Mouse (Mus musculus): ENCODE results near the gene Inava. TPM values are rescaled to one million over a fixed set of nuclear protein-coding genes. Genes with fewer than 3 reads are reported as not detected.

The Inava gene
- total and polyA plus RNA-seq, 3 experiments: 0.24 to 0.33 TPM; not detected in 1

DNA sequence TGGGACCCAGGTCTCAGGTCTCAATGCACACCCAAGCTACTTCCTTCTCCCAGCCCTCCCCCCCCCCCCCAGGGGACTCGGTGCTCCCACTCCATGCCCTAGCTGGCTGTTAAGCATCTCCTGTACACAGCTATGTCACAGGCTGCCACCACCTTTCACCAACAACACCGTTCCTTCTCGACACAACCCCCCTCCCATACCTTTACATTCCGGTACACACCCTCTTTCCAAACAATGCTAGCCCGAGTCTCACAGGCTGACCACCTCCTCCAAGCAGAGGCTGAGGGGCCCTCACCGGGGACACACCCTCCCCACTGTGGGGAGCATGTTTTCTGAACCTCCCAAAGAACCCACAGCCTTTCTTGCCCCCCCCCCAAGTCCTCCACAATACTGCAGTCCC, 2.5 kb downstream of the Inava start:
- no peak for DNase-seq

GRCm38 (mm10) chr1:136230201-136230600, 3.9 kb downstream of the Inava start:
- no peak for DNase-seq

GRCm38 (mm10) chr1:136229040-136229373, 5.1 kb downstream of the Inava start:
- DNase-seq: peak; percentile 9

GRCm38 (mm10) chr1:136228328-136229039, 5.6 kb downstream of the Inava start:
- DNase-seq: peak; percentile 84

DNA sequence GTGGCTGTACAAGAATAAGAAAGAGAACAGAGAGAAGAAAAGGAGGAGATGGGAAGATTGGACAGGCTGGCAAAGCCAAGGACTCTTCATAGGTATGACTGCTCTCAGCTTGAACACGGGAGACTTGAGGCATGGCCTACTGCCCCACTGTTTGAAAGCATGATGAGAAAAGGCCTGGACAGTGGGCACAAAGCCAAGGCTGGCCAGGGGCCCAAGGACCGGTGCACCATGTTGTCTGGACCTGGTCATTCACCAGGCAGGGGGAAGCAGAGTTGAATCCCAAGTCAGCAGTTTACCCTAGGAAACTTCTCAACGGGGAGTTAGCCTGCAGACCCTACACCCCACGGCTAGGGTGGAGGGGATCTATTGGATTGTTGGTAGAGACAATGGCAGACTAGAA, 6.2 kb downstream of the Inava start:
- peak; percentile 85 for DNase-seq

DNA sequence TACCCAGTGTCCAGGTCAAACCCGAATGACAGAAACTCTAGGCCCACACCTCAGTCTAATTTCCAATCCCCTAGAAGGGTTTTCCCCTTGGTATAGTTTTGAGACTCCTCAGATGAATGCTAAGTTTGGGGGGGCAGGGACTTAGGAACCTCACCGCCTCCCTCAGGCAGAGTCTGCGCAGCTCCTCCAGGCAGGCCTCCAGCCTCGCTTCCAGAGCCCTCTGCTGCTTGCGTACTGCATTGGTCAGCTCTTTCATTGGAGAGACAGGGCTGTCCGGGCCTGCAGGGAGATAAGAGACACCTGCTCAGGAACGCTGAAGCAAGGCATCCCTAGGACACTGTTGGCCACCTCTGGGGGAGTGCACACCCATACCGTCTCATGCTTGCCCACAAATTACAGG, 7.4 kb downstream of the Inava start:
- no peak for DNase-seq

DNA sequence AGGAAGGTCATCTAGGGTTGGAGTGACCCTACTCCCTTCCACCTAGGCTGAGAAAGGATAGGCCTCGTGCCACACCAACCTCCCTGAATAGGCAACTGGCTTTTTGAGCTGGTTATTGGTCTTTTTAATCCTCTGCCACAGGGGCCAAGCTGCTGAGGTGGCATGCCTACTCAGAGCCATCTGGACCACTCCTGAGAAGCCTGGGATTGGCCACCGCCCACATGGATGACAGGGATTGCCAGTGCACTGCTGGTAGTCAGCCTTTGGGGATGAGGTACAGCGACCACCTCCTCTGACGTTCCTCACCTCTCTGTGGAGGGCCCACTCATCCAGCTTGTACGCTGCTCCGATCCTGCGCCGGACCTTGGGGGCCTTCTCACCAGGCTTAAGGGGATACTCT, 8.2 kb downstream of the Inava start:
- DNase-seq: no peak

GRCm38 (mm10) chr1:136223758-136224342, 10.2 kb downstream of the Inava start:
- DNase-seq: no peak

DNA sequence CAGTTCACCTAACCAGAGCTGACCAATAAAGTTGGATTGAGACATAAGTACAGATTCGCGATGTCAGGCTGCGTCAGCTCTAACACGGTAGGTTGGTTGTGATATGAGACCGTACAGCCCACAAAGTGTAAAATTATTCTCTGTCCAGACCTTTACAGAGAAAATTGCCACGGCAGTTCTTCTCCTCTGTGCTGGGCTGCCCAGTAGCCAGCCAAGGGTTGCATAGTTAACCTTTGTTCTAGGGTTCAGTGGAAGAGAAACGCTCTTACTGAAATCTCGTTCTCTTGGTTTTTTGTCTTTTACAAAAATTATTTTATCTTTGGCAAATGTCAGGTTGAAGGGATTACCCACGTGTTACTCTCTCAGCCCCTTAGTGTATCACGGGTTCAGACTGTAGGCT, 11.7 kb downstream of the Inava start:
- no peak for DNase-seq

DNA sequence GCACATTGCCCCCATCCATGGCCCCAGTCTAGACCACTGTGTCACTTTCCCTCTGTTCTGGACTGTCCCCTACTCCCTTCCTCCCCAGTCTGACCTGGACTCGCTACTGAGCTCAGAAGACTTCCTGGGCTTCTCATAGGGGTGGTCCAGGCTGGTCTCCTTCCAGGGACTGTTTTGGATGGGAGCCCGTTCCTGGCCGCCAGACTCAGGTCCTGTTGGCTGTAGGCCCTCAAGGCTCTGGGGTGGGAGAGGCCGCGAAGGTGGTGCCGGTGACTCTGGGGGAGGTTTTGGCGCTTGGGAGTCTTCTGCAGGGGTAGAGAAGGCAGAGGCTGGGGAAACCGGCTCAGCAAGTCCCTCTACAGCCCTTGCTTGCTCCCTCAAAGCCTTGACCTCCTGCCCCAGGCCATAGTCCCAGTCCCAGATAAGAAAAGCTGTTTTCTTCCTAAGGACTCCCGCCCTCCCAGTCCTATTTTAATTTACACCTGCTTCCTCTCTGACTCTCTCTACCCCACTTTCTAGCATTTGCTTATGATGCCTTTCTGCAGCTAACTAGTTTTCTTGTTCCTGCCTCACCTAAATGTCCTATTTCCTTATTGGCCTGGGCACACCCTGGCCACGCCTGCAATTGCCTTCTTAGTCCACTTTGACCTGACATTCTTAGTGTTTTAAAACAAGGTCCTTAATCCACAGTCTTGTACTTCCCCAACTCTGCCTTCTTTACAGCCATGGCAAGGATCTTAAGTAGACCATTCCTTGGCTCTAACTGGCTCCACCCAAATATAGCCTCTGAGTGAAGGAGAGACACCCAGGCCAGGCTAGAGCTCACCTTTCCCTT, 13.8 kb downstream of the Inava start:
- DNase-seq: no peak

DNA sequence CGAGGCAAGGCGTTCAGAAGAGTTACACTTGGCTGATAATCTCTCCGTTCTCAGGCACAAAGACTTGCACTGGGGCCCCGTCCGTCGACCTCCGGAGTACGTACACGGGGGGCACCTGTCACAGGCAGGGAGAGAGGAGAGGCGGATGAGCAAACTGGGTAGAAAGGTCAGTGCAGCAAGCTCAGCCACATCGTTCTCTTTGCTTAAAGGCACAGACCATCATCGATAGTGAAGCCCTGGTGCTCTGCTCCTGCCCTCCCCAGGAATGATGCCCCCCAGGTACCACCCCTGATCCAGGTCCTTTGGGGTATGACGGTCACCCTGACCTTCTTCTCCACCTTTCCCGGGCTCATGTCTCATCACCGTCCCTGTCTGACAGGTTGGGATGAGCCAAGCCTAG, 19.8 kb downstream of the Inava start:
- no peak for DNase-seq

DNA sequence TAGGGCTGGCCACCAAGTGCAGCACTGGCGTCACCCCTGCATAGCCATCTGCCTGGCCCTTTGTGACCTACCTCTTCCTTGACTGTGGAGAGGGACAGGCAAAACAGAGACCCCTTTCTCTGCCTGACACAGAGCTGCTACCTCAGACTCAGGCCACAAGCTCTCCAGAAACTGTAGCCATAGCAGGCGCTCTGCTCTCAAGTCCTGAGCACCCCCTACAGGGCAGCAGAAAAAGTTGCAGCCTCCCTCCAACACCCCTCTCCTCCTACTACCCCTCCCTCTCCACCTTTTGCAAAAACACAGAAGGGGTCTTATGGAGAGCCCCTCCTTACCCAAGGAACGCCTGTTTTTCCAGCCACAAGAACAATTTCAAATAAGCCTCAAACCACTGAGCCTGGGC, 21.3 kb downstream of the Inava start, which contains the start of gene Mroh3:
Gene Mroh3, minus strand, starts transcription at position 26 of the 400 bp plus-strand sequence.
- no peak for DNase-seq

DNA sequence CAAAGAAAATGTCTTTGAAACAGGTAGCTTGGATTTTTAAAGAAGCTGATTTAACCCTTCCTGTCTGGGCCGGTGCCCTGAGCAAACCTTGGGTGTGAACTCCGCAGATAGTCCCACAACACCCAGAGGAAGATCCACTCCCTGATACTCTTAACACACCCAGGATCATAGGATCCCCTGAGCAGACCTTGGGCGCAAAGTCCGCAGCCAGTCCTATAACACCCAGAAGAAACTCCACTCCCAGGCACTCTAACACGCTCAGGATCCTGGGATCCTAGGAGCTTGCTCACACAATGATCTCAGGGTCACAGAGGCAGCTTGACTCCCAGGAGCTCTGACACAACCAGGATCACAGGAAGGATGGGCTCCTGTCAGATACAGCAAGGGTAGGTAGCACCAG, 44.0 kb downstream of the Inava start:
- DNase-seq: no peak

GRCm38 (mm10) chr1:136179511-136180001, 54.5 kb downstream of the Inava start:
- DNase-seq: no peak

DNA sequence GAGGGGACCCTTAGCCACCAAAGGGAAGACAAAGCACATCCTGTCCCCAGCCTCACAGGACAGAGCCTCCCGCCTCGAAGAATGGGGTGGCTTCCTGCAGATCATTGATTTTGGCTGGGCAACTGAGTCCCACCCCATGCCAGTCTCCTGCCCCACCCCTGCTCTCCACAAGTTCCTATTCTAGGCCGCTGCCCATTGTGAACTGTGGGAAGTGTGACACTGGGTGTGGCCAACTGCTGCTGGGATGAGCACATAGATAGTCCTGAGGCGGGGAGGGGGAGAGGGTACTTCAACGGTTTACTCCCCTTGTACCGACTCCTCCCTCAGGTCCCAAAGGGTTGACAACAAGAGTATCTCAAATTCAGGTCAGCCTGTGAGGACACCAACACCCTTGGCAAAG, 55.3 kb downstream of the Inava start:
- no peak for DNase-seq

- no peak for DNase-seq
Measured at GRCm38 (mm10) chr1:136177085-136177484, 57.0 kb downstream of the Inava start.

- peak; percentile 34 for DNase-seq
Measured at GRCm38 (mm10) chr1:136175183-136175582, 58.9 kb downstream of the Inava start.

DNA sequence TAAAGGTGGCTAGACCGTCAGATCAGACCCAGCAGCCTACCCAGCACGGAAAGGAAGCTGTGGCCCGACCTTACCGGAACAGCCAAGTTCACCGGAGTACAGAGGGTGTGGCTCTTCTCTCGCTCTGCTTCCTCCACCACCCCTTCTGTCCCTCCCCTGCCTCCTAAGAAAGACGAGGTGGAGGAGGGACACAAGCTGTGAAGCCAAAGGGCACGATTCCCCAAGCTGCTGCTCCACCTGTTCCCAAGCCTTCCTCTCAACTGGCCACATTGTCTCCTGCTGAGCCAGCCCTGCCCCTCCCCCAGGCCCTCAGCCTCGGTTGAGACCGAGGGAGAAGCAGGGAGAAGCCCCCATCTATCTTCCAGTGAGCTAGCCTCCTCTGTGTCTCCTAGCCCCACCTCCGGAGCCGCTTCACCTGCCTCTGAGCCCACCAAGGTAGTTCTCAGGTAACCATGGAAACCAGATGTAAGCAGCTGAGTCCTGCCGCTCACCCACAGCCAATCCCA, 59.9 kb downstream of the Inava start:
- no peak for DNase-seq

DNA sequence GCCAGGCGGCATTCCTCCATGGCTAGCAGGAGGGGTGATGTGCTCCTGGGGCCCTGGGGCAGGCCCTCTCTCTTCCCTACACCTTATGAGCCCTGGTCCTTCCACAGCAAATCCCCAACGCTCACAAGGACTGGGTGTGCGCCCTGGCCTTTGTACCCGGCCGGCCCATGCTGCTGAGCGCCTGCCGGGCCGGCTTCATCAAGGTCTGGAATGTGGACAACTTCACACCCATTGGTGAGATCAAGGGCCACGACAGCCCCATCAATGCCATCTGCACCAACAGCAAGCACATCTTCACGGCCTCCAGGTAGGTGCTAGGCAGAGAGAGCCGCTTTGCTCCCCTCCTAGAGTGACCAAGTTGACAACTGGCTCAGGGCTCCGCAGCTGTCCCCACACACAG, 61.4 kb downstream of the Inava start:
- DNase-seq: no peak

- DNase-seq: peak; percentile 75
Measured at GRCm38 (mm10) chr1:136170109-136170508, 64.0 kb downstream of the Inava start.

DNA sequence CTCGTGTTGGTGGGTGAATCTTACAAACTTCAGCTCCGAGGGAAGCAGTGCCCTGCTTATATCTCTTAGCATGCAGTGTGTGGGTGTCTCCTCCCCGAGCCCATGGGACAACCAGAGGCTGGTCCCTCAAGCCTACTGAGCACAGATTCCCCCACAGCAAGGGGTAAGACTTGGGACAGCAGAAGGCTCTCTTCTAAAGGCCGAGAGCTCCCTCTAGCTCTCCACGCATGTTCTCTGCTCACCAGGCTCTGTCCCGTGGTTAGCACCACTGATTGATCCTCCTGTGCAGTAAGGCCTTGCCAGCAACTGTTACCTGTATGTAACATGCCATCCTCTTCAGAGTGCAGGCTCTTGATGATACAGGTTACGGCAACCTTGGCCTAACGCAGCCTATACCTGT, 66.4 kb downstream of the Inava start:
- DNase-seq: no peak

GRCm38 (mm10) chr1:136165436-136165835, 68.6 kb downstream of the Inava start:
- DNase-seq: no peak
